Mouse (Mus musculus) erythroblast, embryonic 14.5 days (primary cell): ENCODE results near the gene Zfp978.
"Not testable (repeated sequence)": the region's sequence is repeated elsewhere in the genome, so short reads cannot be mapped to it uniquely, and the experiment has no call there.

Experiments used
- GATA1 ChIP-seq: IDR thresholded peaks from 2 replicates; pipeline ENCODE4 v1.6.1; 2012; ENCODE audit warnings: low read length, inconsistent platforms, mixed read lengths
- TAL1 ChIP-seq: IDR thresholded peaks from 3 replicates; pipeline ENCODE4 v1.6.1; 2012; ENCODE audit warnings: low read length, inconsistent platforms, mixed read lengths

DNA sequence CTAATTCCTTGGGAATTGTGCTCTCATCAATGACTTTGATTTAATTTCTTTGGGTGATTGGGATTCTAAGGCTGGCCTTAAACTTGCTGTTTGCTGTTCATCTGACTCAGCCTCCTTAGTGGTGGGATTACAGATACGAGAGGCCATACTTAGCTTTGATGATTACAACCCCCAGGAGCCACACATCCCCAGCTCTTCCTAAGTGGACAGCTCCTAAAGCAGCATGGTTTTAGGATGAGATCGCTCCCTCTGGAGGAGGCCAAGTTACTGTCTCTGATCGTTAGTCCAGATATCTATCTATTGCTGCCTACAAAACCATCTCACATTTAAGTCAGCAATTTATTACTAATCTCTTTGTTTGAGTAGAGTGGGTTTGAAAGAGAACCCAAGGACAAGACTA lies 63.3 kb downstream of the Zfp978 start:
- not testable (repeated sequence) for TF ChIP-seq TAL1, GATA1
